ENCODE assay signal across 27 mouse cellular contexts in genomic region chr10:110903862-110904261, GRCm38 (mm10).
"Had no signal": no experiment of that assay in that cellular context is flagged by ENCODE, and none has a peak within 500 bp of the region (broad histone marks: within the 10 kb centered on the region; RNA-seq: fewer than 3 reads in every experiment).

No protein-coding gene starts in this region.

- DNase-seq: cerebellum, adult 8-10 months; cerebellum, adult 9-10 months; cerebellum, adult 9-11 months; cerebellum, postnatal 10 days; cerebellum, postnatal 14 days; cerebellum, postnatal 25 days; cerebellum, postnatal 36 days; embryo, embryonic 11 days; forebrain, postnatal 0 days; gastrocnemius, adult 2 months; gastrocnemius, postnatal 10 days; gastrocnemius, postnatal 14 days; gastrocnemius, postnatal 25 days; gastrocnemius, postnatal 36 days; heart, adult 18-20 months; heart, adult 2 months had no signal

- ATAC-seq: forebrain, embryonic 13.5 days; forebrain, embryonic 14.5 days; forebrain, embryonic 15.5 days; forebrain, embryonic 16.5 days; forebrain, postnatal 0 days had no signal

- H3K4me3 ChIP-seq: embryonic facial prominence, embryonic 10.5 days; embryonic facial prominence, embryonic 12.5 days; embryonic facial prominence, embryonic 13.5 days; embryonic facial prominence, embryonic 15.5 days; erythroblast, embryonic 14.5 days; forebrain, embryonic 10.5 days; forebrain, embryonic 12.5 days; forebrain, embryonic 13.5 days; forebrain, embryonic 15.5 days; gastrocnemius, adult 2 months; heart, adult 2 months had no signal

- H3K27ac ChIP-seq: embryonic facial prominence, embryonic 10.5 days; embryonic facial prominence, embryonic 12.5 days; embryonic facial prominence, embryonic 13.5 days; embryonic facial prominence, embryonic 15.5 days; forebrain, embryonic 10.5 days; forebrain, embryonic 12.5 days; forebrain, embryonic 13.5 days; forebrain, embryonic 15.5 days; gastrocnemius, adult 2 months; heart, adult 2 months had no signal
